Mouse (Mus musculus): ENCODE results near the gene Cnih2.

The Cnih2 gene

GRCm38 (mm10) chr19:5067040-5067799, 31.1 kb downstream of the Cnih2 start:
- DNase-seq: no peak

DNA sequence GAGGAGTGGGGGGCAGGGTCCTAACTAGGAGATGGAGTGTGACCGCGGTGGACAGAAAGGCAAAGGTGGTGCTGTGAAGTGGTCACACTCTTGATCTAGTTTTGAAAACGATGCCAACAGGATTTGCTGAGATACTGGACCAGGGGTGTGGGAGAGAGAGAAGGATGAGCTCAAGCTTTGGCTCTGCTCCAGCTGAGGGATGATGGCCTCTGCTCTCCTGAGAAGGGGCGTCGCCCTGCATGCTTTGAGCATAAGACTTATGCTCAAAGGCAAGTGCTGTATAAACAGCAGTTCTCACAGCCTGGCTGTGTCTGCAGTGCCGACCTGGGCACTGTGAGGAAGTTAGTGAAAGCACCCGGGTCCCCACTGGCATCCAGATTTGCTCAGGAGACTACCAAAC, 33.2 kb downstream of the Cnih2 start:
- no peak for DNase-seq

- no peak for DNase-seq
Observed at GRCm38 (mm10) chr19:5062446-5062845, 35.9 kb downstream of the Cnih2 start.

- DNase-seq: no peak
Observed at GRCm38 (mm10) chr19:5062041-5062440, 36.3 kb downstream of the Cnih2 start.

DNA sequence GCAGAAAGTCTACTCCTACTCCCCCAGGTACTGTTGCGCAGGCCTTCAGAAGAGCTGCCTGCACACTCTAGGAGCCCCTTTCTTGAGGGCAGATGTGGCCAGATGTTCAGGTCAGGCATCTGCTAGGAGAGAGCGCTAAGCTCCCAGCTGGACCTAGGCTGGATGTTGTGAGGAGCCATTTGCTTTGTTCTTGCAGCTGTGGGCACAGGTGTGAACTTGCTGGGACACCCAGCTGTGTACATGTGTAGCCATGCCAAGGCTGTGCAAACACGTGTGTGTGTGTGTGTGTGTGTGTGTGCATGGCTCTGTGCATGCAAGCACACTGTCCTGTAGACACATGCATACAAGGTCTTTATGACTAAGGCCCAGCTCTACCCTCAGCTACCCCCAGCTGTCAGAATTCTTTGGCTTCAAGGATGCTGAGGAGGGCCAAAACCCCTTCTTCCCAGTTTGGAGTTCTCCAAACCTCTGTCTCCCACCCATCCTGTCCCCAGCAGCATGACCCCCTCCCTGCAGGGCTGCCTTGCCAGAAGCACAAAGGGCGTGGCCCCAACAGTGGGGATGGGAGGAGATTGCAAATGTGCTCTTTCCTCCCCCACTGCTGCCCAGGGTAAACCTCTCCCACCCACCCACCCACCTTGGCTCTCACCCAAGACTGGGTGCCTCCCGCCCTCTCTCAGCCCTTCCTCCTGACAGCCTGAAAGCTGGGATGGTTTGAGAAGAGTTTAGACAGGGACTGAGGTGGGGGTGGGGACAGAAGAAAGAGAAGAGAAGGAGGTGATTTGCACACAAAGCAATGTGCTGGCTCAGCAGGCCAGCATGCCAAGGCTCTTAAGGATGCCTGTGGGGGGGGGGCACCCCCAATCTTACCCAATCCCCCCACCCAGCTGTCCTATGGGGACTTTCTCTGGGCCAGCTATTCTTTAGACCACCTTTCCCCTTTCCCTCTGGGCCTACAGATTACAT, 37.7 kb downstream of the Cnih2 start:
- DNase-seq: no peak

DNA sequence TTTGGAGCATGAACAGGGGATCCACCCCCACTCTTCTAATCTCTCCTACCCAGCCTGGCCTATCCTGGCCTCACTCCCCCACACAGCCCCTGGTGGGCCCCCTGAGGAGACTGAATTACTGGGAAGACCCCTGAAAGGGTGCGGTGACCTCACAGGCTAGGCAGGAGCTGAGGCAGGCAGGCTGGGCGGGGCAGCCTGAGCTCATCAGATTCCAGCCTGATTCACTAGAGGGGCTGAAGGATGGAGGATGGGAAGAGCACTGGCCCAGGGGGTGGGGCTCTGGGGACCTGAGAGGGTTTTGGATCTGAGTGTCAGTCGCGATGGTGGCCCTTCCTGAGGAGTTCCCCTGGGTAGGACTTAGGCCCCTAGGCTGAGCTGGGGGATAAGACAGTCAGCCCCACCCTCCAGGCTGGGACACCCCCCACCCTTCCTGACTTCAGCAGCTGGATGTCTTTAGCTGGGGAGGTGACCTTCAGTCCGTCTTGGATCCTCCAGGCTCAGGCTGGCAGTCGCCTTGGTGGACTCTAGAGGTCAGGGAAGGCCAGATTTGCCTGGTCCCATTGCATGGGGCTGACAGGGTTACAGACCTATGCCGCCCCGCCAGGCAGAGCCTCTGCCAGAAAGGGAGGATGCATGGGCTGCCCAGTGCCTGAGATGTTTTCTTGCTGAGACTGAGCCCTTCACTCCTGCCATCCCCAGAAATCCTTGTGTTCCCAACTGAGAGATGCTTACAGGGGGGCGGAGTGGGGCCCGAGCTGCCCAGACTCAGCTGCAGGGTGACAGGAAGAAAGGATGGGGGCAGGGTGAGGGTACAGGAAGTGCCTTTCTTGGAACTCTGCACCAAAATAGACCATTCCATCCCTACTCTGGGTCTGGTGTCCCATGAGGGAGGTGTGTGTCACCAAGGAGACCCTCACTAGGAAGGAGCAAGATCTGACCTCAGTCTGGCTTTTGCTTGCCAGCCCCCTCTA, 39.2 kb downstream of the Cnih2 start:
- no peak for DNase-seq

GRCm38 (mm10) chr19:5057876-5058775, 40.2 kb downstream of the Cnih2 start:
- DNase-seq: no peak

DNA sequence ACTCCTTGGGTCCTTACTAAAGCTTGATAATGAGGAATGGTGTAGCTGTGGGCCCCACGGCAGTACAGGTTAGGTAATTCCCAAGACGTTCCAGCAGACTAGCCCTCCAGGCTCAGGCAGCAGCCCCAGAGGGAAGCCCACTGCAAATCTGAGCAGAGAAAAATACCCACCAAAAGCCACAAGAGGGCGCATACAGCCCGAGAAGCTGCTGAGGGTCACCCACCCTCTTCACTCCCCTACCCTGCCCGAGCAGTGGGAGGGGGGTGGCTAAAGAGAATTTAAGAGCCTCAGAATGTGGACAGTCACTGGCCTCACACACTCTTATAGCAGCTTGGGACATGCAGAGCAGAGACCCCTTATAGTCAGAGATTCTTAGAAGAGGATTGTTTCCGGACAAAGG, 42.1 kb downstream of the Cnih2 start:
- DNase-seq: no peak

- DNase-seq: no peak
Observed at GRCm38 (mm10) chr19:5053909-5054308, 44.4 kb downstream of the Cnih2 start.

- no peak for DNase-seq
Observed at GRCm38 (mm10) chr19:5052853-5053252, 45.5 kb downstream of the Cnih2 start.

- no peak for DNase-seq
Observed at GRCm38 (mm10) chr19:5052166-5052822, 46.0 kb downstream of the Cnih2 start.

DNA sequence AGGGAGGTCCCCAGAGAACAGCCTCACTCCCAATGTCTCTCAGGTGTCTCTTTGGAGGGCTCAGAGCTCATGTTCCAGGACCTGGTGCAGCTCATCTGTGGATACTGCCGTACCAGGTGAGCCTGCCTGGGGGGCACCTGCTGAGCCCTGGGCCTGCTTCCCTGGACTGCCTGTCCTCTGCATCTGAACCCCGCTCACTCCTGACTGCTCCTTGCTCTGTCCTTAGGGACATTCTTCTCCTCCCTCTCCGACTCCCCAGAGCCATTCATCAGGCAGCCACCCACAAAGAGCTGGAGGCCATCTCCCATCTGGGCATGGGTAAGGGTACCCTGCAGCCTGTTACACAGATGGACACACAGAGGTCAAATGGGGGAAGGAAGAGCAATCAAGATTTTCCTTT, 46.8 kb downstream of the Cnih2 start:
- no peak for DNase-seq

DNA sequence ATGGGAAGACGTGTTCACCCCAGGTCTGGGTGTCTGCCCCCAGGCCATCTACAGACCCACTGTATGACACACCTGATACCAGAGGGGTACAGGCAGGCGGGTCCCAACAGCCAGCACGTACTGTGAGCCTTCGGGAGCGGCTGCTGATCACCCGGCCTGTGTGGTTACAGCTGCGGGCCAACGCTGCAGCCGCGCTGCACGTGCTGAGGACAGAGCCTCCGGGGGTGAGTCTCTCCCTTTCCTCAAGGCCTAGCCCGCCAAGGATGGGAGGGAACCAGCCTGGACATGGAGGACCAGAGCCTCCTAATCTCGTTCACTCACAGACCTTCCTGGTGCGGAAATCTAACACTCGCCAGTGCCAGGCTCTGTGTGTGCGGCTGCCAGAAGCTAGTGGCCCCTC, 47.3 kb downstream of the Cnih2 start:
- no peak for DNase-seq

DNA sequence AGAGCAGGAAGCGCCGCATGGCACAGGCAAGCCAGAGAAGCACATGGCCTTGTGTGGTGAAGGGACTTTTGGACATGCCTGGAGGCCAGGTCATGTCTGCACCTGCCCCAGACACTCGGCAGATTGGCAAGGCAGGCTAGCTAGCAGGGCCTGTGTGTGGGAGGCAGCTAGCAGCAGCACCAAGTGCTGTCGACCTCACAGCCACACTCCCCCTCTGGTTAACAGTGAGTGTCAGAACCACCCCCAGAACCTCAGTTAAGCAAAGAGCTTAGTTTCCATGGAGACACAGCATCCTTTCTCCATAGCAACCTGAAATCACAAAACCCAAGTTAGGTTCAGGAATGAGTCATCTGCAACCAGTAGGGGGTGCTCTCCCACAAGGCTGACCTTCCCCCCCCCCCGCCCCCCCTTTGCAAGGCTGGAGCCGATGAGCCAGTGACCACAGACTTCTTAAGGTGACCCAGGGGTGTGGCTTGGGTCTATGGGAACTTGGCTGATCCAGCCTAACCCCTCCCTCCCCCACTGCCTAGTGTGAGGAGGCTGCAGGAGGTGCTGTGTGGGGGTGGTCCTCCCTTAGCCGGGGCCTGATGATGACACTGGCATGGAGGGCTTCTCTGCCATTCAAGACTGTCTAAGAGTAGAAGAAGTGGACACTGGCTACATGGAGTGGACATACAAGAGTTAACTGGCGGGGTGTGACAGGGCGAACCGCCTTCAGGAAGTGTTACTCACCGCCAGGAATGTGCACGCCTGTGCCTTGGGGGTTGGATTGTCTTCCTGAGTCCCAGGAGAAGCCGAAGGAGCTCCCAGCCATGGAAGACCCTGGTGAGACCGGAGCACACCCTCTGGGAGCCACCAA, 48.0 kb downstream of the Cnih2 start, which contains the start of gene Rin1:
Rin1 (plus strand) TSS at position 435 of the 859 bp plus-strand sequence.
- no peak for DNase-seq

DNA sequence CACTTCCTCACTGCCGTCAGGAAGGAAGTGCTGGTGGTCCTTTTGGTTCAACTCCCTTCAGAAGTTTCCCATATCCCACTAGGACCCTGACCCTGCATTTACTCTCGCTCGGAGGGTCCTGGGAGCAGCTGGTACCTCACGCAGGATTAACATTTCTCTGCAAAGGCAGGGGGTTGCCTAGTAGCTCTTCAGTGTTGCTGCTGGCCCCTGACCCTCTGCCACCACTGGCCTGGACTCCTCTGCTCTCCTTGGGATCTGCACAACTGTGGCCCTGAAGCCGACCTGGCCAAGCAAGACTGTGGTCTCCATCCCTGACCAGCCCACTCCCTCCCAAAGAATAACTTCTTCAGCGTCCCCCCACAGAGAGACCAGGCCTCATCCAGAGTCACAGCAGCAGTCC, 49.0 kb downstream of the Cnih2 start:
- DNase-seq: no peak

DNA sequence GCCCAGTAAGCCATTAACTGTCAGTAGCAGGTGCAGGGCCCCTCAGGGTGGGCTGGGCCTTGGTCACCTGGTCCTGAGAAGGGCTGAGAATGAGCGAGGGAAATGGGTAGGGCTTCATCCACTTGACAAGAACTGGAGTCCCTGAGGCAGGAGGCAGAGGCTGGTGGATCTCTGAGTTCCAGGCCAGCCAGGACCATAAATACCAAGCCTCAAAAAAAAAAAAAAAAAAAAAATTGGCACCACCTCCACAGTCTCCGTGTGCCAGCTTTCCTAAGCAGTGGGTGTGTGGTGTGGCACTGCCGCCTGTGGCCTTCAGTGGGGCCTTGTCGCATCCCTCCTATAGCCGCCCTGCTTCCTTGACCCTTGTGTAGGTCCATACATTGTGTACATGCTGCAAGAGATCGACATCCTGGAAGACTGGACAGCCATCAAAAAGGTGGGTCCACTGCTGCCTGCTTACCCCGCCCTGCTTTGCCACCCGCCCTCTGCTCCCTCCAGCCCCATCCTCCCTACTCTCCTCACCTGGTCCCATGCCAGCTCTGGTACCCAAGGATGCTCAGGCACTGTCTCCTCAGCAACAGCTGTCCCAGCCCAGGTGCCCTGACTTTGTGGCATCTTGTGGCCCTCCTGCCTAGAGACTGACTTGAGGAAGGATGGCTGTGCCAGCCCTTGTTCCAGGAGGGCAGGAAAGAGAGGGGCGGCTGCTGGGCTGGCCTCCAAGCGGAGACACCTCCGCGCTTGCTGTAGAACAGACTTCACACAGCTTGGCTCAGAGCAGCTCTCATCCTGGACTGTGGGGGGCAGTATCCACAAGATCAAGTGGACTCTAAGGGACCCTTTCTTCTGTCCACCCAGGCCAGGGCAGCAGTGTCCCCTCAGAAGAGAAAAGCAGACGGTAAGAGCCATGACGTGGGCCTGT, 49.9 kb downstream of the Cnih2 start:
- no peak for DNase-seq

DNA sequence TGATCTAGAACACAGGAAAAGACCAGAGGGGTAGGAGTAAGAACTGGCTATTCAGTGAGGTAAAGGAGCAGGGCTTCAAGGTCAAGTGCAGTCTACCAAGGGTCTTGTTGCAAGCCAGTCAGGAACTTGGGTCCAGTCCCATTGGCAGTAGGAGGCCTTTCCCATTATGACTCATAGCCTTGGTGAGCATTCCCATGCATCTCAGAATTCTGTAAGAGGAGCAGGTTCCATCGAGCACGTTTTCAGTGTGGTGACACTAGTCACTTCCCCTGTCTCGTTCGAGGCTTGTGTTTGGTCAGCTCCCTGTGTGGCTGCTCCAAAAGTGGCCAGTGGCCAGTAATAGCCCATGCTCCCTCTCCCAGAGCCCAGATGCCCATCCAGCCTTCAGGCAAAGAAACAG, 52.8 kb downstream of the Cnih2 start:
- DNase-seq: no peak
